Mouse (Mus musculus) hindbrain, postnatal 0 days (tissue): ENCODE data around the gene Dusp22. TPM values are rescaled to one million over a fixed set of nuclear protein-coding genes. Genes with fewer than 3 reads are reported as not detected.

Source experiments
- ATAC-seq: fragments of 200-750 bp; cut with Nextera tagmentation; 2 replicates; pipeline ENCODE4 v1.8.0; 2017; ENCODE audit warnings: mild to moderate bottlenecking, moderate TSS enrichment, moderate library complexity
- DNase-seq: peaks from one replicate; pipeline ENCODE4 v3.0.0-alpha.2; 2015; ENCODE audit warnings: low spot score
- H3K27ac ChIP-seq: fragments of 300-500 bp; sonication (generic); 2 replicates; pipeline ENCODE4 v1.5.1; 2014; ENCODE audit warnings: mild to moderate bottlenecking
- H3K27me3 ChIP-seq: fragments of 300-500 bp; sonication (generic); 2 replicates; pipeline ENCODE4 v1.6.1; 2014; ENCODE audit warnings: low read length, mixed read lengths; ENCODE audit not compliant: insufficient read depth
- H3K36me3 ChIP-seq: fragments of 300-500 bp; sonication (generic); 2 replicates; pipeline ENCODE4 v1.6.1; 2014; ENCODE audit warnings: low read length, mixed read lengths; ENCODE audit not compliant: insufficient read depth
- H3K4me1 ChIP-seq: fragments of 300-500 bp; sonication (generic); 2 replicates; pipeline ENCODE4 v1.6.1; 2014; ENCODE audit warnings: antibody characterized with exemption, low read length, mixed read lengths; ENCODE audit not compliant: insufficient read depth
- H3K4me2 ChIP-seq: fragments of 300-500 bp; sonication (generic); 2 replicates; pipeline ENCODE4 v1.6.1; 2014; ENCODE audit warnings: low read depth, mild to moderate bottlenecking, low read length, moderate library complexity, mixed read lengths
- H3K4me3 ChIP-seq: fragments of 300-500 bp; sonication (generic); 2 replicates; pipeline ENCODE4 v1.5.1; 2014; ENCODE audit warnings: low read length
- H3K9ac ChIP-seq: fragments of 300-500 bp; sonication (generic); replicated peaks from 2 replicates; pipeline ENCODE4 v1.6.1; 2014; ENCODE audit warnings: mild to moderate bottlenecking, low read length, moderate library complexity, mixed read lengths
- H3K9me3 ChIP-seq: fragments of 300-500 bp; sonication (generic); 2 replicates; pipeline ENCODE4 v1.6.1; 2016; ENCODE audit warnings: low read length, mixed read lengths
- CTCF ChIP-seq: IDR thresholded peaks from 2 replicates; pipeline ENCODE4 v1.5.1; 2016; ENCODE audit warnings: antibody characterized with exemption, control low read depth, low read depth
- WGBS: fragments of 180-500 bp; shearing (Covaris S2); extraction: QIAGEN DNeasy Blood & Tissue Kit; methylation state at CpG from one replicate; pipeline ENCODE4 v1.1.7; 2014; 5-methylcytosine and 5-hydroxymethylcytosine counted together
- polyA plus RNA-seq: library from polyadenylated mRNA; unstranded; fragments of >200 nt; fragmentation: Nextera tagmentation; extraction: Ambion mirVana; gene quantifications from 2 replicates; pipeline ENCODE4 v1.2.1, GENCODE M21; 2015
- total RNA-seq: library from RNA; depleted of rRNA; stranded (reverse); fragments of >200 nt; gene quantifications from 2 replicates; pipeline ENCODE4 v1.2.3, GENCODE M21; 2014

The Dusp22 gene
- total and polyA plus RNA-seq, 2 experiments from 2014 or later = 17.2 to 30.1 TPM

- 81% methylated on average over 5 of the region's 5 CpGs for WGBS
- TF ChIP-seq CTCF = no peak
Observed at GRCm38 (mm10) chr13:30654463-30654862, 5.3 kb upstream of the Dusp22 start.

GRCm38 (mm10) chr13:30656909-30657308, 2.9 kb upstream of the Dusp22 start:
- no peak for TF ChIP-seq CTCF
- no peak overlapping the region for H3K27ac ChIP-seq
- ATAC-seq = no peak
- no peaks in the 10 kb centered on the region for H3K27me3 ChIP-seq
- DNase-seq = no peak
- no peak overlapping the region for H3K4me3 ChIP-seq
- H3K4me2 ChIP-seq = no peak overlapping the region
- H3K36me3 ChIP-seq = no peaks in the 10 kb centered on the region
- no peak overlapping the region for H3K9ac ChIP-seq
- 69% methylated on average over 5 of the region's 5 CpGs for WGBS
- no peaks in the 10 kb centered on the region for H3K9me3 ChIP-seq
- peaks cover 8% of the 10 kb centered on the region; the same call in 1 of the 2 replicates for H3K4me1 ChIP-seq

More at GRCm38 (mm10) chr13:30654463-30654862, 5.3 kb upstream of the Dusp22 start:
- Histone ChIP-seq H3K27ac (no peak overlapping the region), H3K4me1 (0 out of 2 replicates have a peak, but pooled peaks cover 3% of the 10 kb centered on the region), H3K4me2 (no peak overlapping the region), H3K4me3 (no peak overlapping the region), H3K36me3 (no peaks in the 10 kb centered on the region), H3K9ac (no peak overlapping the region), H3K27me3 (no peaks in the 10 kb centered on the region), H3K9me3 (no peaks in the 10 kb centered on the region)
- ATAC-seq = no peak
- no peak for DNase-seq

- Histone ChIP-seq H3K4me1 (peaks cover 8% of the 10 kb centered on the region; the same call in 1 of the 2 replicates), H3K36me3 (no peaks in the 10 kb centered on the region), H3K27ac (no peak overlapping the region), H3K4me2 (no peak overlapping the region), H3K9ac (no peak overlapping the region), H3K27me3 (no peaks in the 10 kb centered on the region), H3K9me3 (no peaks in the 10 kb centered on the region), H3K4me3 (no peak overlapping the region)
- DNase-seq (no peak), ATAC-seq (no peak)
- WGBS = 64% methylated on average over 2 of the region's 2 CpGs
- TF ChIP-seq CTCF = no peak
Observed at GRCm38 (mm10) chr13:30657779-30658178, 2.0 kb upstream of the Dusp22 start.

- no peak overlapping the region for H3K4me2 ChIP-seq
- H3K27ac ChIP-seq = no peak overlapping the region
- H3K9me3 ChIP-seq = no peaks in the 10 kb centered on the region
- WGBS = 77% methylated on average over 2 of the region's 2 CpGs
- H3K9ac ChIP-seq = no peak overlapping the region
- no peaks in the 10 kb centered on the region for H3K36me3 ChIP-seq
- ATAC-seq = no peak
- H3K27me3 ChIP-seq = no peaks in the 10 kb centered on the region
- H3K4me3 ChIP-seq = no peak overlapping the region
- no peak for TF ChIP-seq CTCF
- no peak for DNase-seq
- peaks cover 8% of the 10 kb centered on the region; the same call in 1 of the 2 replicates for H3K4me1 ChIP-seq
Observed at GRCm38 (mm10) chr13:30658201-30658996, 1.4 kb upstream of the Dusp22 start.

GRCm38 (mm10) chr13:30665261-30665660, 5.5 kb downstream of the Dusp22 start:
- H3K27ac ChIP-seq = no peak overlapping the region
- no peak overlapping the region for H3K4me2 ChIP-seq
- no peak for TF ChIP-seq CTCF
- ATAC-seq (no peak), DNase-seq (no peak)
- H3K9me3 ChIP-seq = no peaks in the 10 kb centered on the region
- no peak overlapping the region for H3K9ac ChIP-seq
- no peak overlapping the region for H3K4me3 ChIP-seq
- H3K27me3 ChIP-seq = no peaks in the 10 kb centered on the region
- H3K4me1 ChIP-seq = peaks cover 4% of the 10 kb centered on the region; the same call in 1 of the 2 replicates
- 88% methylated on average over 8 of the region's 8 CpGs for WGBS
- no peaks in the 10 kb centered on the region for H3K36me3 ChIP-seq

GRCm38 (mm10) chr13:30666537-30666936, 6.7 kb downstream of the Dusp22 start:
- 83% methylated on average over 10 of the region's 10 CpGs for WGBS
- no peak overlapping the region for H3K9ac ChIP-seq
- no peak for ATAC-seq
- no peak overlapping the region for H3K27ac ChIP-seq
- H3K36me3 ChIP-seq = no peaks in the 10 kb centered on the region
- DNase-seq = peak; percentile 9
- H3K27me3 ChIP-seq = no peaks in the 10 kb centered on the region
- H3K4me3 ChIP-seq = no peak overlapping the region
- H3K9me3 ChIP-seq = no peaks in the 10 kb centered on the region
- TF ChIP-seq CTCF = no peak
- no peak overlapping the region for H3K4me2 ChIP-seq
- no peaks in the 10 kb centered on the region for H3K4me1 ChIP-seq

GRCm38 (mm10) chr13:30668301-30668700, 8.5 kb downstream of the Dusp22 start:
- H3K36me3 ChIP-seq = no peaks in the 10 kb centered on the region
- DNase-seq (no peak), ATAC-seq (no peak)
- no peaks in the 10 kb centered on the region for H3K9me3 ChIP-seq
- no peak overlapping the region for H3K9ac ChIP-seq
- WGBS = 82% methylated on average over 5 of the region's 5 CpGs
- H3K4me1 ChIP-seq = no peaks in the 10 kb centered on the region
- no peak for TF ChIP-seq CTCF
- H3K27ac ChIP-seq = no peak overlapping the region
- no peak overlapping the region for H3K4me2 ChIP-seq
- H3K27me3 ChIP-seq = no peaks in the 10 kb centered on the region
- H3K4me3 ChIP-seq = no peak overlapping the region
